Mouse (Mus musculus): ENCODE results near the gene Gng13. TPM values are rescaled to one million over a fixed set of nuclear protein-coding genes. Genes with fewer than 3 reads are reported as not detected.

Gene Gng13
- total RNA-seq, 2 experiments from 2014 or later = not detected

- no peak for ATAC-seq (replicated peaks; ENCODE audit: low FRiP score, poor library complexity, severe bottlenecking)
Observed at GRCm38 (mm10) chr17:25765886-25766285, 48.9 kb downstream of the Gng13 start.

Other genes with a start within 250 kb of the Gng13 start
- not detected in 2 replicates for gene Sstr5, start 219.9 kb upstream of the Gng13 start, total RNA-seq (2015; ENCODE audit: low replicate concordance)
- not detected in 2 replicates for gene Sstr5, start 219.9 kb upstream of the Gng13 start, total RNA-seq (2017; ENCODE audit: low replicate concordance)
- not detected in 2 replicates for gene Sox8, start 146.5 kb upstream of the Gng13 start, total RNA-seq (2015; ENCODE audit: low replicate concordance)
- gene Sox8, start 146.5 kb upstream of the Gng13 start, total RNA-seq (2017; ENCODE audit: low replicate concordance) = not detected in 2 replicates
- 2.9 and 3.4 TPM in 2 replicates for gene Lmf1, start 138.1 kb upstream of the Gng13 start, total RNA-seq (2015; ENCODE audit: low replicate concordance)
- 0.53 and 4.9 TPM in 2 replicates for gene Lmf1, start 138.1 kb upstream of the Gng13 start, total RNA-seq (2017; ENCODE audit: low replicate concordance)
- gene Chtf18, start 10.2 kb downstream of the Gng13 start, total RNA-seq (2015; ENCODE audit: low replicate concordance) = 15.5 and 33.2 TPM in 2 replicates
- 56.2 and 62.6 TPM in 2 replicates for gene Chtf18, start 10.2 kb downstream of the Gng13 start, total RNA-seq (2017; ENCODE audit: low replicate concordance)
- 1.1 and 2.1 TPM in 2 replicates for gene Rpusd1, start 10.5 kb downstream of the Gng13 start, total RNA-seq (2015; ENCODE audit: low replicate concordance)
- 0.26 and 3.7 TPM in 2 replicates for gene Rpusd1, start 10.5 kb downstream of the Gng13 start, total RNA-seq (2017; ENCODE audit: low replicate concordance)
- gene Mslnl, start 18.9 kb downstream of the Gng13 start, total RNA-seq (2015; ENCODE audit: low replicate concordance) = not detected in 2 replicates
- not detected in 2 replicates for gene Mslnl, start 18.9 kb downstream of the Gng13 start, total RNA-seq (2017; ENCODE audit: low replicate concordance)
- gene Msln, start 37.2 kb downstream of the Gng13 start, total RNA-seq (2015; ENCODE audit: low replicate concordance) = not detected in 2 replicates
- gene Msln, start 37.2 kb downstream of the Gng13 start, total RNA-seq (2017; ENCODE audit: low replicate concordance) = not detected in 2 replicates
- 0.42 and 6.8 TPM in 2 replicates for gene Narfl, start 56.6 kb downstream of the Gng13 start, total RNA-seq (2015; ENCODE audit: low replicate concordance)
- 7.1 and 12.0 TPM in 2 replicates for gene Narfl, start 56.6 kb downstream of the Gng13 start, total RNA-seq (2017; ENCODE audit: low replicate concordance)
- 8.6 and 9.6 TPM in 2 replicates for gene Haghl, start 68.5 kb downstream of the Gng13 start, total RNA-seq (2015; ENCODE audit: low replicate concordance)
- gene Haghl, start 68.5 kb downstream of the Gng13 start, total RNA-seq (2017; ENCODE audit: low replicate concordance) = 2.3 and 6.0 TPM in 2 replicates
- gene Ccdc78, start 69.4 kb downstream of the Gng13 start, total RNA-seq (2015; ENCODE audit: low replicate concordance) = not detected in 2 replicates
- gene Ccdc78, start 69.4 kb downstream of the Gng13 start, total RNA-seq (2017; ENCODE audit: low replicate concordance) = not detected in 2 replicates
- 38.1 and 51.5 TPM in 2 replicates for gene Fam173a, start 75.7 kb downstream of the Gng13 start, total RNA-seq (2015; ENCODE audit: low replicate concordance)
- 5.4 and 16.7 TPM in 2 replicates for gene Fam173a, start 75.7 kb downstream of the Gng13 start, total RNA-seq (2017; ENCODE audit: low replicate concordance)
- gene AC134908.4, start 78.5 kb downstream of the Gng13 start, total RNA-seq (2015; ENCODE audit: low replicate concordance) = not detected in 2 replicates
- gene AC134908.4, start 78.5 kb downstream of the Gng13 start, total RNA-seq (2017; ENCODE audit: low replicate concordance) = not detected in 2 replicates
- gene Metrn, start 80.0 kb downstream of the Gng13 start, total RNA-seq (2015; ENCODE audit: low replicate concordance) = not detected in 2 replicates
- 5.4 and 5.9 TPM in 2 replicates for gene Metrn, start 80.0 kb downstream of the Gng13 start, total RNA-seq (2017; ENCODE audit: low replicate concordance)
- not detected in 2 replicates for gene Fbxl16, start 91.9 kb downstream of the Gng13 start, total RNA-seq (2015; ENCODE audit: low replicate concordance)
- gene Fbxl16, start 91.9 kb downstream of the Gng13 start, total RNA-seq (2017; ENCODE audit: low replicate concordance) = not detected in 2 replicates
- gene Wdr24, start 106.5 kb downstream of the Gng13 start, total RNA-seq (2015; ENCODE audit: low replicate concordance) = 4.2 and 6.5 TPM in 2 replicates
- 7.0 and 14.5 TPM in 2 replicates for gene Wdr24, start 106.5 kb downstream of the Gng13 start, total RNA-seq (2017; ENCODE audit: low replicate concordance)
- gene Jmjd8, start 111.7 kb downstream of the Gng13 start, total RNA-seq (2015; ENCODE audit: low replicate concordance) = 5.4 and 6.1 TPM in 2 replicates
- 2.7 and 9.1 TPM in 2 replicates for gene Jmjd8, start 111.7 kb downstream of the Gng13 start, total RNA-seq (2017; ENCODE audit: low replicate concordance)
- 58.7 and 86.4 TPM in 2 replicates for gene Stub1, start 116.2 kb downstream of the Gng13 start, total RNA-seq (2015; ENCODE audit: low replicate concordance)
- 47.1 and 58.4 TPM in 2 replicates for gene Stub1, start 116.2 kb downstream of the Gng13 start, total RNA-seq (2017; ENCODE audit: low replicate concordance)
- 4.6 TPM in 1 of 2 replicates, not detected in the other for gene Rhbdl1, start 120.1 kb downstream of the Gng13 start, total RNA-seq (2015; ENCODE audit: low replicate concordance)
- gene Rhbdl1, start 120.1 kb downstream of the Gng13 start, total RNA-seq (2017; ENCODE audit: low replicate concordance) = 0.77 TPM in 1 of 2 replicates, not detected in the other
- gene Gm20683, start 124.6 kb downstream of the Gng13 start, total RNA-seq (2015; ENCODE audit: low replicate concordance) = 1.3 and 1.4 TPM in 2 replicates
- gene Gm20683, start 124.6 kb downstream of the Gng13 start, total RNA-seq (2017; ENCODE audit: low replicate concordance) = 1.8 TPM in 1 of 2 replicates, not detected in the other
- 34.4 and 37.1 TPM in 2 replicates for gene Rhot2, start 127.7 kb downstream of the Gng13 start, total RNA-seq (2015; ENCODE audit: low replicate concordance)
- 39.1 and 41.5 TPM in 2 replicates for gene Rhot2, start 127.7 kb downstream of the Gng13 start, total RNA-seq (2017; ENCODE audit: low replicate concordance)
- 52.8 and 61.6 TPM in 2 replicates for gene Wdr90, start 144.3 kb downstream of the Gng13 start, total RNA-seq (2015; ENCODE audit: low replicate concordance)
- gene Wdr90, start 144.3 kb downstream of the Gng13 start, total RNA-seq (2017; ENCODE audit: low replicate concordance) = 26.4 and 37.6 TPM in 2 replicates
- gene Mcrip2, start 151.6 kb downstream of the Gng13 start, total RNA-seq (2015; ENCODE audit: low replicate concordance) = 4.2 and 11.9 TPM in 2 replicates
- gene Mcrip2, start 151.6 kb downstream of the Gng13 start, total RNA-seq (2017; ENCODE audit: low replicate concordance) = 3.5 TPM in 1 of 2 replicates, not detected in the other
- 10.1 and 17.3 TPM in 2 replicates for gene Mettl26, start 157.9 kb downstream of the Gng13 start, total RNA-seq (2015; ENCODE audit: low replicate concordance)
- 7.1 and 7.7 TPM in 2 replicates for gene Mettl26, start 157.9 kb downstream of the Gng13 start, total RNA-seq (2017; ENCODE audit: low replicate concordance)
- not detected in 2 replicates for gene Wfikkn1, start 163.7 kb downstream of the Gng13 start, total RNA-seq (2015; ENCODE audit: low replicate concordance)
- gene Wfikkn1, start 163.7 kb downstream of the Gng13 start, total RNA-seq (2017; ENCODE audit: low replicate concordance) = 0.26 and 1.7 TPM in 2 replicates
- gene Rab40c, start 202.6 kb downstream of the Gng13 start, total RNA-seq (2015; ENCODE audit: low replicate concordance) = 2.2 and 2.5 TPM in 2 replicates
- gene Rab40c, start 202.6 kb downstream of the Gng13 start, total RNA-seq (2017; ENCODE audit: low replicate concordance) = 0.98 and 3.2 TPM in 2 replicates
- 1,618 and 1,746 TPM in 2 replicates for gene Pigq, start 227.8 kb downstream of the Gng13 start, total RNA-seq (2015; ENCODE audit: low replicate concordance)
- 1,554 and 1,638 TPM in 2 replicates for gene Pigq, start 227.8 kb downstream of the Gng13 start, total RNA-seq (2017; ENCODE audit: low replicate concordance)
- gene Nhlrc4, start 227.8 kb downstream of the Gng13 start, total RNA-seq (2015; ENCODE audit: low replicate concordance) = 13.7 and 13.8 TPM in 2 replicates
- gene Nhlrc4, start 227.8 kb downstream of the Gng13 start, total RNA-seq (2017; ENCODE audit: low replicate concordance) = 13.7 and 18.9 TPM in 2 replicates
- not detected in 2 replicates for gene A930017K11Rik, start 235.4 kb downstream of the Gng13 start, total RNA-seq (2015; ENCODE audit: low replicate concordance)
- not detected in 2 replicates for gene A930017K11Rik, start 235.4 kb downstream of the Gng13 start, total RNA-seq (2017; ENCODE audit: low replicate concordance)

Data from erythroid progenitor cell, adult 5-6 weeks (primary cell).